Mouse (Mus musculus) telencephalon, adult 2 months (tissue): Measurements from ENCODE around the gene Prr14l.
"Not testable (repeated sequence)": the region's sequence is repeated elsewhere in the genome, so short reads cannot be mapped to it uniquely, and the experiment has no call there.

Experiments
- DNase-seq: peaks from one replicate; pipeline ENCODE4 v3.0.0-alpha.2; 2011; ENCODE audit warnings: low read depth, low spot score

Gene Prr14l

DNA sequence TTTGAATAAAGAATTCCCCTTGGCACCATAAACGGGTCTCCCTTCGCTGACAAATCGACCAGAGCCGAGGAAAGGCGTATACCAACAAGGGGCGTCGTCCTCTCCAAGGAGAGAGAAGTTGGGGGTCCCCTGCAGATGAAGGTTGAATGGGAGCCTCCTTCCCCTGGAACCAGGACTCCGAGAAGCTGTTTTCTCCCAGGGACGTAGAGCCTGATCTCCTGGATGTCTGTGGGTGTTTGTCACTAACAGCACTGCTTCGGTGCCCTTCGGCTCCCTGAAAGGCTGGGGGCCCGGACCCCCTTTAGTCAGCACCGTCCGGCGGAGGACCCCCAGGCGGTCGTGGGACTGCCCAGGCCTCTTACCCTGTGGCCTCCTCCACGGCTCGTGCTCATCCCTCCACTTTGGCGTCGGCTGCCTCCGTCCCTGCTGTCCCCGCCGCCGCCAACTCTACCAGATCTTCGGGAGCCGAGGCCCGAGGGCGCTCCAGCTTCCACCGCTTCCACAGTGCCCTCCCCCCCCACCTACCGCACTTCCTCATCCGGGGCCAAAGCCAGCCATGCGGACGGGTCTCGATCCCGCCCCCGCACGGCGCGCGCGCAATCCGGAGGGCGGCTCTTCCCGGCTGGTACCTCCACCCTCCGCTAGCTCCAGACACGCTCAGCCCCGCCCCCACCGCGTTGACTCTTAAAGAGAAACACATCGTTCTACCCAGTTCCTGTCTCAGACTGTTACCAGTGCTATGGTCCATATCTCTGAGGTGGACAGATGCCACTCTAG is at the start of gene Prr14l:
Prr14l (minus strand) TSS at position 526 of the 777 bp plus-strand sequence.
- DNase-seq: peak; percentile 94

DNA sequence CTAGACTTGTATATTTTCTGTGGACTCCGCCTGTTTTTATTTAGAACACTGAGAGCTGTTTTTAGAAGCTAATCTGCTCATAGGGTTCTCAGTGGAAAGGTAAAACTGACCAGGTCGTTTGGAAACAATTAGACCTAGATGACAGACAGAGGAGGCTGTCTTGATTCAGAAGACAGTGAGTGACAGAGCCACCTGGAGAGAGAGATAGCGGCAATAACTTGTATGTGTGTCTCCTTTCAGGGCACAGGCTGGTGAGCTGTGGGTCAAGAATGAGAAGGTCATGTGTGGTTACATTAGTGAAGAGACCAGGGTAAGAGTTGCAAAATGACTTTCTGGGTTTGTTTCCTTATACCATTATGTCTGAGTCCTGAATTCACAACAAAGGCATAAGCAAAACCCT is 32.7 kb upstream of the Prr14l start:
- no peak for DNase-seq

DNA sequence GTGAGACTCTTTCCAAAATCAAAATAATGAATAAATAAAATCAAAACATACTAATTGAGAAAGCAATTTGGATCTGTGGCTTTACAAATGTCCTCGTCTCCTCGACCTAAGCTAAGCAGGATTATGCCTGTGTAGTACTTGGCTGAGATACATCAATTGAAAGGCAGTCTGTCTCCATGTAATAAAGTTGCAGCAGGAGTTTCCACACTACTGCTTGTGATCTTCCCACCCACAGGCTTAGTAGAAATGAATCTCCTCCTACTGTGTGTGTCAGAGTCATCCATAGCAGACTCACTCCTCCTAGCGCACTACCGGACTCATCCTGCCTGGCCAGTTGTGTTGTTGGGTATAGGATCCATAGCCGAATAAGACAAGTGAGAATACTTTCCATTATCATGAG is 18.3 kb upstream of the Prr14l start:
- DNase-seq: no peak

DNA sequence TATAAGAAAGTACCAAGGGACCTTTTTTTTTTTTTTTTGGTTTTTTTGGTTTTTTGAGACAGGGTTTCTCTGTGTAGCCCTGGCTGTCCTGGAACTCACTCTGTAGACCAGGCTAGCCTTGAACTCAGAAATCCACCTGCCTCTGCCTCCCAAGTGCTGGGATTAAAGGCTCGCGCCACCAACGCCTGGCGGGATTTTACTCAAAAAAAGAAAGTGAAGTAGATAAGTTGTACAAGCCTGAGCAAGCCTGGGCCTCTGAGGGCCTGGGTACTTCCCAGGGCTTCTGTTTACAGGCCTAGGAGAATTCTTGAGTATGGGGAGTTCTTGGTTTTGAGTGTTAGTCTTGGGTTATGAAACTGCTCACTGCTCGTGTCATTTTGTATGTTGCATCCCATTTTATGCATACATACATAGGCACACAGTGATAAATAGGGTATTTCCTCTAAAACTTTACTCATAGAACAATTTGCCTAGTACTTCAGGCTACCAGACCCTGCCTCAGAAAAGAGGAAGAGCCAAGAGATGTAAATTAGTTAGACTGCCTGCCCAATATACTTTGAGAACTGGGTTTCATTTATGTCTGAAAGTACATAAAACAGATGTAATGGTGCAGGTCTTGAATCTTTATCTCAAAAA is 15.5 kb upstream of the Prr14l start:
- DNase-seq: no peak

DNA sequence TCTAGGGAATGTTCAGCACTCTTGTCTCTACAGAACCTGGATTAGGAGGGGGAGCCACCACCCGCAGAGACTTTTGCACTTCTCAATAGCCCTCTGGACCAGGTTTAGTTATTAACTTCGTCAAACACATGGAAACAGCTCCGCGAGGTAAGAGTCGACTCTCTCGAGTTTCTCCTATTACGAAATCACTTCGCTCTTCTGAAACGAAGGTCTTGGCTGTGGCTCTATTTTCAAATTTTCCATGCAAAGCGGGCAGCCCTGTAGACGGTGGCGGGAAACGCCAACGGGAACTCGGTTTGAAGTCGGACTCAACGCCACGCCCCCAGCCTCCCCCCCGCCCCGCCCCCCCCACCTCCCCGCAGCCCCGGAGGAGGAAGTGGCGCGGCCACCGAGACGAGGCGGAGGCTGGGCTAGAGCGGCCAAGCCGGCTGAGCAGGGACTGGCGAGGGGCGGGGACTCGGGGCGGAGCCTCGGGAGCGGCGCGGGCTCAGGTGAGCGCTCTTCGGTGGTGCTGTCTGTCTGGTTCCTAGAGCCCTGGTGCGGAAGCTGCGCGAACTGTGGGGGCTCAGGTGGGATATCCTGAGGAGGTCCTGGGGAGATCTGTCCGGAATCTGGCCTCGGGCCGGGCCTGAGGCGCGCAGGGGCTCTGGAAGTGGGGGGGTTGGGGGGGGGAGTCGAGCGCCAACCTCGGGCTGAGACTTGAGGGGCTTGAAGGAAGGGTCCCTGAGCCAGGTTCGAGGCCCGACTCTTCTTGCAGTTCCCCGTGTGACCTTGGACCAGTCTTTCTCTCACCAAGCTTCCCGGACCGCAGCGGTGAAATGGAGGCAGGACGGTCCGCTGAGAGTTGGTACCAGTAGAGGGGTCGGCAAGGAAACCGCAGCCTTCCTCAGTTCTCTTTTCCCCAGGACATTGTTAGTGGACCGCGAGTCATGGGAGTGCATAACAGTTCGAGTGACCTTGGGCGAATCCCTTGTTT is 9.5 kb upstream of the Prr14l start, which contains the start of gene Depdc5:
Depdc5 (plus strand) TSS at position 449 of the 976 bp plus-strand sequence.
- DNase-seq: peak; percentile 77

DNA sequence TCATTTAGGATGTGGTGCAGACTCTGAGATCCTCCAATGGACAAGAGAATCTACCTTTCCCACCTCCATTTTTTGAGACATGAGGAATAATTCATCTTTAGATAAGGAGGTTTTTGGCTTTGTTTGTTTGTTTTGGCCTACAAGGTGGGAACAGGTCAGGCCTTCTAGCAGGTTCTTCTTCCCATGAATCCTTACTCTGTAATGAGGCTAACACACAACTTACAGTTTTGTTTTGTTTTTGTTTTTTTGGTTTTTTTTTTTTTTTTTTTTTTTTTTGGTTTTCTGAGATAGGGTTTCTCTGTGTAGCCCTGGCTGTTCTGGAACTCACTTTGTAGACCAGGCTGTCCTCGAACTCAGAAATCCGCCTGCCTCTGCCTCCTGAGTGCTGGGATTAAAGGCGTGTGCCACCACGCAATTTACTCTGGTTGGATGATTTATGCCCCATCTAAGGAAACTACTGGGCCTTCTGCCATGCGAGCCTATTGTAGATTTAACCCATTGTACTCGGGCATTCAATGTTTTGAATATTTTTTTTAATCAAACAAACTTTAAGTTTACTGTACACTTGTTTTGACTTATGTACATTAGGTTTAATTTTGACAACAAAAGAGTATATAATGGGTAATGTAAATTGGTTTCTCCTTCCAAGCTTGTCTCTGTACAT is 8.5 kb upstream of the Prr14l start:
- no peak for DNase-seq

DNA sequence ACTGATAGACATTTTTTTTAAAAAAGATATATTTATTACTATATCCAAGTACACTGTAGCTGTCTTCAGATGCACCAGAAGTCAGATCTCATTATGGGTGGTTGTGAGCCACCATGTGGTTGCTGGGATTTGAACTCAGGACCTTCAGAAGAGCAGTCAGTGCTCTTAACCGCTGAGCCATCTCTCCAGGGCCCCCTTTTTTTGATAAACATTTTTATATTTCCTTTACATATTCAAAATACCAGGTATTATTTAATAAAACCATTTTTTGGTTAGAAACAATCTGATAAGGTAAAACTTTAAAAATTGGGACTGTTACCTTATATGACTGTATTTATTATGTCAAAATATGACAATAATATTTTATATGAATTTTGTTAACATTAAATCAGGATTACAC is 7.0 kb upstream of the Prr14l start:
- DNase-seq: no peak

DNA sequence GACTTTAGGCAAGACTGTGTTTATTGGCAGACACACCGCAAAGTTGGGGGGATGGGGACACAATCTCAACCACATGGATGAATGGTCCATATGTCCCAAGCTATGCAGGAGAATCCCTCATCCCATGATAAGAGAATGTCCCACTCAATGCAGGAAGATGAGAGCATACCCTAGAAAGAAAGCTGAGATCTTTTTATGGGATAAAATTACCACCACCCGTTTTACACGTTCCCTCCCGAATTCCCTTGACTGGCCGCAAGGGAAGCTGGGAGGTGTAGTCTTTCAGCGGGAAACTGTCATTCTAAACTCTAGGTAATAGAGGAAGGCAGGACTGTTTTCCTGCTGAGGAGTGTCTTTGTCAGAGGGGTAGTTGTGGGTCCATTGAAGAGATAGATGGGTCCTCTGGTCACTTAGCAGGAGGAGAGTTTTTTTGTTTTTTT is 3.7 kb upstream of the Prr14l start:
- peak; percentile 68 for DNase-seq

DNA sequence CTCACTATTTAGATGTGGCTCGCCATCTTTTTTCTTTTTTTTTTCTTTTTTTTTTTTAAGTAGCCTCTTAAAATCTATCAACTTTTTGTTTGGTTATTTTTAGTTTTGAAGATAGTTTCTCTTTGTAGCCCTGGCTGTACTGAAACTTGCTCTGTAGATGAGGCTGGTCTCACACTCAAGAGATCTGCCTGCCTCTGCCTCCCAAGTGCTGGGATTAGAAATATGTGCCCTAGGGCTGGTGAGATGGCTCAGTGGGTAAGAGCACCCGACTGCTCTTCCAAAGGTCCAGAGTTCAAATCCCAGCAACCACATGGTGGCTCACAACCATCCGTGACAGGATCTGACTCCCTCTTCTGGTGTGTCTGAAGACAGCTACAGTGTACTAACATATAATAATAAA is 1.2 kb upstream of the Prr14l start:
- DNase-seq: not testable (repeated sequence)

DNA sequence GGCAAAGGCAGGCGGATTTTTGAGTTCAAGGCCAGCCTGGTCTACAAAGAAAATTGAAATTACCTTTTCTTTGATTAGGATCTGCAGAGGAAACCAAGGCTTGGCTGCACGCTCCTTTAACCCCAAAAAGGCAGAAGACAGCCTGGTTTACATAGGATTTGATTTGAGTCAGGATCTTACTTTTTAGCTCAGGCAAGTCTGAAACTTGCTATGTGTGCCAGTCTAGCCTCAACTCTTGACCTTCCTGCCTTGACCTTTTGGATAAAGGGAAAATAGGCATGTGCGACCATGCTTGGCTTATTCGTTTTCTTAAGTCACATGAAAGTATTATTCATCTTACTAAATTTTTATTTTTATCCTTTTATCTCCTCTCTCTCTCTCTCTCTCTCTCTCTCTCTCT is 762 bp upstream of the Prr14l start:
- no peak for DNase-seq

DNA sequence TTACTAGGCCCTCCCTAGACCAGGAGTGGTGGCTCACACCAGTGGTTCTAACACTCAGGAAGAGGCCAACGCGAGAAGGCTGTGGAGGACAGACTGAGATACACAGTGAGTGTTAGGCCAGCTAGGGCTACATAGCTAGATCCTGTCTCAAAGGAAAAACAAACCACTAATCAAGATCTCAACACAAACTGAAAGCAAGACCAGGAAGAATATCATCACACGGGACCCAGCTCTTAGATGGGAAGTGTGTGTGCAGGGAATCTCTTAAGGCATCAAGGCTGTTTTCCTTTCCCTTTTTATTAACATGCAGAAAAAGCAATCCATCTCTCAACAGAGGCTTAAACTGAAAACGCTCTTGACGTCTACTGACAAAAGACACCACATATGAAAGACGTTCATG is 2.0 kb downstream of the Prr14l start:
- DNase-seq: no peak

DNA sequence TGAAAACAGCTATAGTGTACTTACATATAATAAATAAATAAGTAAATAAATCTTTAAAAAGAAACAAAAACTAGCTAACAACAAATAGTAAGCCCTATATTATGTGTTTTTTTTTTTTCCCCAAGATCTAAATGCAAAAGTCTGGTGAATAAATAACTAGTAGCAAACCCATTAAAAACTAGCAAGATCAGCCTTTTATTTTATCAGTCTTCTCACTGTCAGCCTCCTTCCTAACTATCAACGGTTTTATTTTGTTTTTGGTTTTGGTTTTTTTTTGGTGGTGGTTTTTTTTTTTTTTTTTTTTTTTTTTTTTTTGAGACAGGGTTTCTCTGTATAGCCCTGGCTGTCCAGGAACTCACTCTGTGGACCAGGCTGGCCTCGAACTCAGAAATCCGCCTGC is 4.5 kb downstream of the Prr14l start:
- DNase-seq: not testable (repeated sequence)

DNA sequence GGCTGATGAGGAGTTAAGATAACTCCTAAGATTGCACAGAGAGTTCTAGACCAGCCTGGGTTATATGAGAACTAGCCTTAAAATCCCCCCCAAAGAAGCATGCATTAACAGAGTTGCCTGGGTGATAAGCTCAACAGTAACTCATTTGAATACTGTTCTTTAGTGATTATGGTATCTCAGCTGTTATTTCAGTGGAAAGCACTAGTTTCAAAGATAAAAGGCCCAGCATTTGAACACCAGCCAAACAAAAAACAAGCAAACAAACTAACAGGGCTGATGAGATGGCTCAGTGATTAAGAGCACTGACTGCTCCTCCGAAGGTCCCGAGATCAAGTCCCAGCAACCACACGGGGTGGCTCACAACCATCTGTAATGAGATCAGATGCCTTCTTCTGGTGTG is 4.9 kb downstream of the Prr14l start:
- no peak for DNase-seq

DNA sequence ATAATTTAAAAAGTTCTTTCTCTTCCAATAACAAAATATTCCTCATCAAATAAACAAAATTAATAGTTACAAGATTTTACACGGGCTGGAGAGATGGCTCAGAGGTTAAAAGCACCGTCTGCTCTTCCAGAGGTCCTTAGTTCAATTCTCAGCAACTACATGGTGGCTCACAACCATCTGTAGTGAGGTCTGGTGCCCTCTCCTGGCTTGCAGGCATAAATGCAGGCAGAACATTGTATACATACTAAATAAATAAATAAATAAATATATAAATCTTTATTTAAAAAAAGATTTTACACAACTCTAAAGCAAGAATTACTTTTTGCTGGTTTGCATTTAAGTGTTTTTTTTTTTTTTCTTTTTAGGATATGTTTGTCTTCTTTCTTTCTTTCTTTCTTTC is 14.0 kb downstream of the Prr14l start:
- DNase-seq: no peak

DNA sequence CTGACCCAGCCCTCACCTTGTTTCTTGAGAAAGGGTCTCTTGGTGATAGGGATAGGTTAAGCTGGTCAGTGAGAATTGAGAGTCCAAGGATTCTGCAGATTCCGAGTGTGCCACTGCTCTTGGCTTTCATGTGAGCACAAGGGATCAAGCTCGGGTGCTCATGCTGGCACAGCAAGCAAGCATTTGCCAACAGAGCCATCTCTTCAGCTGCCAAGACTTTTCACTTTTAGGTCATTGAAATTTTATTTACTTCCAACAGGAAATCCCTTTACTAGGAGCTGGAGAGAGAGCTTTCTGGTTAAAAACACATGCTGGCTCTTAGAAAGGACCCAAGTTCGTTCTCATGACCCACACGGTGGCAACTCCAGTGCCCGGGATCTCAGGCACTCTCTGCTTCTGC is 17.1 kb downstream of the Prr14l start:
- no peak for DNase-seq

DNA sequence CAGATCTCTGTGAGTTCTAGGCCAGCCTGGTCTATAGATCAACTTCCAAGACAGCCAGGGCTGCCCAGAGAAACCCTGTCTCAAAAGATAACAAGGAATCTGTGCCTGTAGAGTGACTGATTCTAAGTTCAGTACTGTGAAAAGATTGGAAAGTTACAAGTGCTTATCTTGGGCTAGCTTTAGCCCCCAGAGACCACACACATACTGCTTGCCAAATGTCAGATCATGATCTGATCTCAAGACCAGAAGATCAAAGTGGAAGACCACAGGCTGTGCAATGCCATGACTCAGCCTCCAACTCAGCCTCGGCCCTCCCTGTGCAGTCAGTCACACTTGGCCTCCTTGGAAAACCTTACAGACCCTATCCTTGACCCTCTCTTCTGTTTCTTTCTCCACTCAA is 19.6 kb downstream of the Prr14l start:
- no peak for DNase-seq

DNA sequence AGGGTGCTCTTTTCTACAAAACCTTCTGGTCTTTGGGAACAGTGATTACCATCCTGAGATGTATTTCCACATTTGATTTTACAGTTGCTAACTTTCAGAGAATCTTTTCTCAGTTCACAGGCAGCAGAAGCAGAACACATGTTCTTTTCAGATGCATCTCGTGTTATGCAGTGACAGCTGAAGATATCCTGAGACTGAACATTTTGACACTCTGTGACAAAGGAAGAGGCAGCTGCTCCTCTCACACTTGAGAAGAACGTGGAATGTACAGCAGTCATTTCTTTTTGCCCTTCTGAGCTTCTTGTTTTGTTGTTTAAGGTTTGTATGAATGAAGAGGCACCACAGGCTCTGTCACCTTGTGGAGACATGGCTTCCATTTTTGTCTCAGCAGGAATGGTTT is 24.0 kb downstream of the Prr14l start:
- DNase-seq: peak; percentile 15

DNA sequence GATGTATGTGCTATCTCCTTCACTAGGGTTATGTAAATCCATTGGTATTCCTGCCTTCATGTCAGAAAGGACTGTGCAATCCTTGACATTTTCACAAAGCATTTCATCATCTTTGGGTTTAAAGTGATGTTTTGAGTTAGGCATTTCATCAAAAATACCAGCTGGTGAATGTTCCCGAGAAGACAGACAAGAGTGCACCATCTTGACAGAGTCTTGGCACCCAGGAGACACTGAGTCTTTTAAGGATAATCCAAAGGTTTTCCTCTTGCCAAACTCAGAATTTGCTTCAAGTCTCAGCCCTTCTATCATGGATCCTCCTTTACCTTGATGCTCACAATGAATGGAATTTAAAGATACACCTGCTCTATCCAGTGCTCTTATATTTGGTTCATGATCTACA is 25.3 kb downstream of the Prr14l start:
- DNase-seq: not testable (repeated sequence)

DNA sequence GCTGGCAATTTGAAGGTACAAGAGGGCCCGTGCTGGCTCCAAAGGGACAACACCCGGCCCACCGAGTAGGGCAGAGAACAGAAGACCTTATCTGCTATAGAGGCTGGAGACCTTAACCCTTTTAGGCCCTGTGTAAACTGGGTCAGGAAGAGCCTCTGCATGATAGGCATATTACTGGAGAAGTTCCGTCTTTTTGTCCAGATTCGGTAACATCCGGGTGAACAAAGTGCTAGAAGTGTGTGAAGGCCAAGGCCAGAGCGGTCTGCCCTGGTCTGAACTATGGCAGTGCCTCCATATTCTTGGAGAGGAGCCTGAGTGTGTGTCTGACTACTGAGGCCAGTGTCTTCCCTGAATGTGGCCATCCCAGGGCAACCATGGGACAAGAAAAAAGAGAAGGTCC is 27.0 kb downstream of the Prr14l start, which contains the start of gene Gm20671:
Gm20671 (minus strand) TSS at position 101 of the 400 bp plus-strand sequence.
- DNase-seq: no peak

DNA sequence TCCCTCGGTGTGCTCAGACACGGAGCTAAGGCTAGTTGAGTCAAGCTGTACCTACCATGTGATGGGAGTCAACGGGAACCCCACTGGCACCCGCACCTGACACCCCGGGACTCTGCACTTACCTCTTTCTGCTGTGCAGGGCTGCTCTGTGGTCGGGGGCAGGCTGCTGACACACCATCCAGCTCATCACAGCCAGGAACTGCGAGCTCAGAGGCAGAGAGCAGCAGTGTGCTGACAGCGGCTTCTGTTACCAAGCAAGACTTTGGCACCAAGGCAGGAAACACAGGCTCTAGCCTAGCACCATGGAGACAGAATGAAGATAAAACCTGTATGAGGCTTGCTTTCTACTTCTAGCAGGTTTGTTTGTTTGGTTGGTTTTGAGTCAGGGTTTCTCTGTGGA is 33.6 kb downstream of the Prr14l start:
- peak; percentile 6 for DNase-seq

DNA sequence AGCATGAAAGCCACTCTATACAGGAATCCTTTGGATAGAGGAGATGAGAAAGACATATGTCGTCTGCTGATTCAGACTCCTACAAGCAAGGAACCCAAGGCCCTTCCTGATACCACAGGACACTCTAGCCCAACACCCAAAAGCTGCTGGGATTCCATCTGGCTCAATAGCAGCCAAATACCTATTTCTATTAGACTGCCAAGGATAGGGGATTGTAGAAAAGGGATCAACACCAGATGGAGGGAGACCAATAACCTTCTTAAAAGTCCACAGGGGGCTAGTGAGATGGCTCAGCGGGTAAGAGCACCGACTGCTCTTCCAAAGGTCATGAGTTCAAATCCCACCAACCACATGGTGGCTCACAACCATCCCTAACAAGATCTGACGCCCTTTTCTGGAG is 38.7 kb downstream of the Prr14l start:
- DNase-seq: no peak
